Mouse (Mus musculus) CH12.LX (cell line): ENCODE data around the gene Dpagt1.

Source experiments
- CHD1 ChIP-seq: IDR thresholded peaks from 2 replicates; pipeline ENCODE4 v1.6.1; 2012; ENCODE audit warnings: low read depth, low read length, improper control_type of control experiment, inconsistent platforms
- CTCF ChIP-seq, 2 experiments: IDR thresholded peaks in 1 of 2; conservative IDR thresholded peaks in 1 of 2; 2 replicates each; pipeline ENCODE4 v1.5.1; 2011 to 2012; ENCODE audit warnings: low read depth in 2 of 2, low read length in 2 of 2, improper control_type of control experiment in 1 of 2, inconsistent platforms in 1 of 2, mild to moderate bottlenecking in 1 of 2, moderate library complexity in 1 of 2
- ELF1 ChIP-seq: IDR thresholded peaks from 2 replicates; pipeline ENCODE4 v1.6.1; 2014; ENCODE audit warnings: low read depth, mild to moderate bottlenecking, inconsistent platforms, low read length, improper control_type of control experiment
- HCFC1 ChIP-seq: IDR thresholded peaks from 2 replicates; pipeline ENCODE4 v1.6.1; 2012; ENCODE audit warnings: low read depth, mild to moderate bottlenecking, inconsistent platforms, low read length, improper control_type of control experiment
- PAX5 ChIP-seq: IDR thresholded peaks from 2 replicates; pipeline ENCODE4 v1.6.1; 2012; ENCODE audit warnings: low read length, inconsistent platforms, mixed read lengths
- POLR2A ChIP-seq: IDR thresholded peaks from 2 replicates; pipeline ENCODE4 v1.6.1; 2011; ENCODE audit warnings: low read depth, mild to moderate bottlenecking, improper control_type of control experiment, low read length
- RCOR1 ChIP-seq: conservative IDR thresholded peaks from 2 replicates; pipeline ENCODE4 v1.6.1; 2012; ENCODE audit warnings: low read depth, mild to moderate bottlenecking, inconsistent platforms, low read length, improper control_type of control experiment
- USF1 ChIP-seq: IDR thresholded peaks from 2 replicates; pipeline ENCODE4 v1.6.1; 2014; ENCODE audit warnings: low read depth, mild to moderate bottlenecking, inconsistent platforms, low read length, improper control_type of control experiment
- ZC3H11A ChIP-seq: IDR thresholded peaks from 2 replicates; pipeline ENCODE4 v1.6.1; 2012; ENCODE audit warnings: low read depth, mild to moderate bottlenecking, inconsistent platforms, low read length, improper control_type of control experiment
- ZNF384 ChIP-seq: IDR thresholded peaks from 2 replicates; pipeline ENCODE4 v1.6.1; 2012; ENCODE audit warnings: low read depth, low read length, improper control_type of control experiment, inconsistent platforms

- TF ChIP-seq PAX5 (no peak), ELF1 (no peak), POLR2A (no peak), CTCF (conservative IDR thresholded peaks at IDR 0.05 in 1 of 2, IDR thresholded peaks at IDR 0.05 in 1 of 2; ENCODE audit: low read depth in 2 of 2, low read length in 2 of 2) (no peak), RCOR1 (no peak), CHD1 (no peak), USF1 (no peak), HCFC1 (no peak), ZNF384 (no peak), ZC3H11A (no peak)
These were observed 14.4 kb upstream of the Dpagt1 start for GRCm38 (mm10) chr9:44311136-44312134.
